Mouse (Mus musculus) layer of hippocampus, postnatal 14 days (tissue): ENCODE measurements around the gene Cela2a. TPM values are rescaled to one million over a fixed set of nuclear protein-coding genes. Genes with fewer than 3 reads are reported as not detected.

ENCODE experiments used
- DNase-seq, 2 experiments: peaks; one replicate each; pipeline ENCODE4 v3.0.0; 2021 to 2022; ENCODE audit warnings: low spot score in 2 of 2, mixed read lengths in 1 of 2
- long read RNA-seq, 2 experiments: library from polyadenylated mRNA; stranded (forward); transcript quantifications; one replicate each; pipeline ENCODE4 v2.0.0; 2021
- total RNA-seq, 2 experiments: library from RNA; stranded (reverse); gene quantifications; 2 replicates each; pipeline ENCODE4 v1.2.3; 2021

Gene Cela2a
- total RNA-seq, result not detected
- long read RNA-seq, experiment 1, result 0 reads
- long read RNA-seq, experiment 2, result 0 reads

GRCm38 (mm10) chr4:141826060-141826459 is at the start of gene Cela2a:
Gene Cela2a, minus strand, starts transcription at chr4:141826160.
- DNase-seq, result no peak

- DNase-seq, result no peak
These were observed 49.6 kb upstream of the Cela2a start for GRCm38 (mm10) chr4:141875481-141876108.

- peak; percentile 61 to 75 for DNase-seq
These were observed 48.9 kb upstream of the Cela2a start, which contains the start of gene Efhd2 for GRCm38 (mm10) chr4:141874601-141875460. Gene Efhd2, minus strand, starts transcription at chr4:141874920.

- DNase-seq, result no peak
These were observed 48.2 kb upstream of the Cela2a start for GRCm38 (mm10) chr4:141874111-141874600.

- no peak for DNase-seq
These were observed 47.0 kb upstream of the Cela2a start for GRCm38 (mm10) chr4:141872977-141873376.

GRCm38 (mm10) chr4:141871909-141872308 is 45.9 kb upstream of the Cela2a start:
- DNase-seq, result peak; percentile 59 to 86

GRCm38 (mm10) chr4:141871333-141871725 is 45.4 kb upstream of the Cela2a start:
- no peak for DNase-seq

GRCm38 (mm10) chr4:141870666-141871332 is 44.8 kb upstream of the Cela2a start:
- no peak for DNase-seq

GRCm38 (mm10) chr4:141869436-141870215 is 43.7 kb upstream of the Cela2a start:
- no peak for DNase-seq

- no peak for DNase-seq
These were observed 42.1 kb upstream of the Cela2a start for GRCm38 (mm10) chr4:141868051-141868450.

- DNase-seq, result peak; percentile 59 to 77
These were observed 41.5 kb upstream of the Cela2a start for GRCm38 (mm10) chr4:141867498-141867897.

- DNase-seq, result no peak
These were observed 41.1 kb upstream of the Cela2a start for GRCm38 (mm10) chr4:141866933-141867490.

- no peak for DNase-seq
These were observed 39.6 kb upstream of the Cela2a start for GRCm38 (mm10) chr4:141865600-141865999.

GRCm38 (mm10) chr4:141865006-141865405 is 39.0 kb upstream of the Cela2a start:
- no peak for DNase-seq

- DNase-seq, result no peak
These were observed 38.5 kb upstream of the Cela2a start for GRCm38 (mm10) chr4:141864506-141864905.

GRCm38 (mm10) chr4:141863726-141864280 is 37.8 kb upstream of the Cela2a start:
- DNase-seq, result no peak

- DNase-seq, result no peak
These were observed 36.9 kb upstream of the Cela2a start for GRCm38 (mm10) chr4:141862867-141863266.

- no peak for DNase-seq
These were observed 35.8 kb upstream of the Cela2a start for GRCm38 (mm10) chr4:141861591-141862295.

GRCm38 (mm10) chr4:141860246-141860841 is 34.4 kb upstream of the Cela2a start:
- DNase-seq, result no peak
